Mouse (Mus musculus) right cerebral cortex, postnatal 4 days (tissue): ENCODE data around the gene Tspan1.

Experiments
- DNase-seq: peaks from one replicate; pipeline ENCODE4 v3.0.0-alpha.2; 2022

The Tspan1 gene

GRCm38 (mm10) chr4:116165708-116166407 is 1.5 kb downstream of the Tspan1 start:
- DNase-seq, result no peak

- no peak for DNase-seq
These were observed 2.4 kb downstream of the Tspan1 start for GRCm38 (mm10) chr4:116164759-116165554.

GRCm38 (mm10) chr4:116162142-116162541 is 5.3 kb downstream of the Tspan1 start:
- DNase-seq, result no peak

DNA sequence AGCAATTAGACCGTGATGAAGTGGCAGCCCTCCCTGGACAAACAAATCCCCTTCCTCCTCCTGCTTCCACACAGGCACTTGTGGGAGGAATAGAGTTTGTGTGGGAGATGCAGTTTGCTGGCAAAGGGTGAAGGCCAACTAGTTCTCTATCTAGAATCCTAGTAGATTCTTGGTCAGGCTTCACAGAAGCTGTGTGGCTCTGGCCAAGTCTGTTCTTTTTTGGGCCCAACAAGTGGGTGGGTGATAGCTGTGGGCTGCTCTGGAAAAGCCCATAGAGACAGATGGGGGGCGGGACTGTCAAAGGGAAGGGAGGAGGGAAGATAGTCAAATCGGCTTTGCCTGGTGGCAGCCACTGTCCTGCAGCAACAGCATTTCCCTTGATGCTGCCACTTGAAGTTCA is 6.6 kb downstream of the Tspan1 start:
- peak; percentile 27 for DNase-seq

DNA sequence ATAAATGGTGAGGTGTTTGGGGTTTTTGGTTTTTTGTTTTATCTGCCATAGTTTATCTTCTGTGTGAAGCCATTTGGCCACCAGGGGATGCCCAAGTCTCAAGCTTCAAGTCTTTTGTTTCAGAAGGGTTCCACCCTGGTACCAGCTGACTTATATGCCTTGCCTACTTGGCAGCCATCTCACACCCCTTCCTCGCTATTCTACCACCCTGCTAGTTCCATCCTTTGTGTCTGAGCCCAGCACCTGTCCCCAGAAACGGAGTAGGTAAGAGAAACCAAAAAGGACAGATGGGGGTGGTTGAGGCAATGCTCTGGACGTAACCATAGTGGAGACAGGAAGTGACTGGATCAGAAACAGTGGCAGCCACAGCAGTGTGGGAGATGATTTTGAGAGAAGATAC is 7.5 kb downstream of the Tspan1 start:
- DNase-seq, result peak; percentile 56

DNA sequence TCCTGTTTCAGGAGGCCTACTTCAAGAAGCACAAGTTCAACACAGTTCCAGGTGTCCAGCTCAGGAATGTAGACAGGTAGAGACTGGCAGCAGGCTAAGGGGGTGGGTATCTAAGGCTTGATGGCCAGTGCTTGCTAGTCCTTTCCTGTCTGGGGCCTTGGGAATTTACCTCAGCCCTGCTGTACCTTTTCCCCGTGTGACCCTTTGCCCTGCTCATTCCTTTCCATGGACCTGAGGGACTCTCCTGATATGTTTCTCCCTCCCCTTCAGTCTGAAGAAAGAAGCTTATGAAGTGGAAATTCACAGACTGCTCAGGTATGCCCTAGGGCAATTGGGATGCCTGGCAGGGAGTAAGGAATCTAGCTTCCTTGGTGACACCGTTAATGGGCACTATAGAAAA is 9.5 kb downstream of the Tspan1 start:
- no peak for DNase-seq

DNA sequence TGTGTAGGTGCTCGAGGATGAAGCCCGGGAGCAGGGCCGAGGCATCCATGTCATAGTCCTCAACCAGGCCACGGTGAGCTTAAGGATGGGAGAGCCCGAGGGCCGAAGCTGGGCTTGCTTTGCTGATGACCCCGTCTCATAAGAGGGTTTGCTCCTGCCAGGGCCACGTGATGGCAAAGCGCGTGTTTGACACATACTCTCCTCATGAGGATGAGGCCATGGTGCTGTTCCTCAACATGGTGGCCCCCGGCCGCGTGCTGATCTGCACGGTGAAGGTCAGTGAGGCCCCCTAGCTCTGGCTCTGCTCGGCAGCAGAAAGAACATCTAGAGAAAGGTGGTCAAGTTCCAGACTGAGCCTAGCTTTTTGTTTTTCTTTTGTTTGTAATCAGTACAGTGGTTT is 14.7 kb downstream of the Tspan1 start:
- no peak for DNase-seq

GRCm38 (mm10) chr4:116151238-116151637 is 16.2 kb downstream of the Tspan1 start, which contains the start of gene Lurap1:
Lurap1 (minus strand) TSS chr4:116151338.
- no peak for DNase-seq

DNA sequence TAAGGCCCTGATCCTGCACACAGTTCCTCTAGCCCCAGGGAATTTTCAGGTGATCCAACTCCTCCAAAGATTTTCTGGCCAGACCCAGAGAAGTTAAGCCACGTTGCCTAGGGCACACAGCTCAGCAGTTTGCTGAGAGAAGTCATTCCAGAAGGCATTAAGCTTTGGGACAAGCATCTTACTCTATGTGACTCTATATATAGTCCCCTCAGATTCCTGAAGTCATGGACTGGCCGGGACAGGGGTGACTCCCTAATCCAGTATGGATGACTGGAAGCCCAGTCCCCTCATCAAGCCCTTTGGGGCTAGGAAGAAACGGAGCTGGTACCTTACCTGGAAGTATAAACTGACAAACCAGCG is 16.6 kb downstream of the Tspan1 start:
- no peak for DNase-seq

GRCm38 (mm10) chr4:116150156-116150861 is 17.1 kb downstream of the Tspan1 start:
- DNase-seq, result peak; percentile 64

- no peak for DNase-seq
These were observed 17.6 kb downstream of the Tspan1 start for GRCm38 (mm10) chr4:116149812-116150155.

DNA sequence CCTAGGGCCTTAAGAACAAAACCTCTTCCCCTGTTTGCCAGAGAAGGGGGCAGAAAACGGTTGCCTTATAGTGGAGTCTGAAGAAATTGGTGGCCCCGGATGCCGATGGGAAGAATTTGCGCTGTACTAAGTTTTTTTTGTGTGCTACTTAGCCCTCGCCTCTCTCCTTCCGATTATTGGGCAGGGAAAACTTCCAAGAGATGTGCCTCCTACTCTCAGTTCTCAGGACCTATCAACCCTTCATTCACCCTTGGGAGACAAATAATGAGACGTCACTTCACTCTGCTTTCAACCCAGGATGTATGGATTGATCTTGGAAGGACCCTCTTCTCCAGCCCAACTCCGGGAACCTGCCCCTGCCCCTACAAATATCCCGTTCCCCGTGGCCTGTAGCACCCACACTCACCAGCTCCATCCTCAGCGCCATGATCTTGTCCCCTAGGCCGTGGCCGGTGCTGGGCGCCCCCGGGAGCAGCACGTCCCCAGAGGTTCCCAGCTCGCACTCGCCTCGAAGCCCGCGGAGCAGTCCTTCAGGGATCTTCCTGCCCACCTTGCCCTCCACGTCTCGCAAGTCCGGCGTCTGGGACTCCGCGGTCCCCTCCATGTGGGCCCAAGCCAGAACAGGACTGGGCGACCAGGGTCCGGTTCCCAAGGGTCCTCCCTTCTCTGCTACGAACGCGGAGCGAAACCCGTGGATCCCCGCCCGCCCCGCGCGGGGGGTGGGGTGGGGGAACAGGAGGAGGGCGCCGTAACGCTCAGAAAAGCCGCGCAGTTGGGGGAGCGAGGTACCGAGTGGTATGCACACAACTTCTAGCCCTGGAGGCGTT is 23.3 kb downstream of the Tspan1 start:
- peak; percentile 74 for DNase-seq

GRCm38 (mm10) chr4:116143317-116143811 is 24.0 kb downstream of the Tspan1 start:
- no peak for DNase-seq

DNA sequence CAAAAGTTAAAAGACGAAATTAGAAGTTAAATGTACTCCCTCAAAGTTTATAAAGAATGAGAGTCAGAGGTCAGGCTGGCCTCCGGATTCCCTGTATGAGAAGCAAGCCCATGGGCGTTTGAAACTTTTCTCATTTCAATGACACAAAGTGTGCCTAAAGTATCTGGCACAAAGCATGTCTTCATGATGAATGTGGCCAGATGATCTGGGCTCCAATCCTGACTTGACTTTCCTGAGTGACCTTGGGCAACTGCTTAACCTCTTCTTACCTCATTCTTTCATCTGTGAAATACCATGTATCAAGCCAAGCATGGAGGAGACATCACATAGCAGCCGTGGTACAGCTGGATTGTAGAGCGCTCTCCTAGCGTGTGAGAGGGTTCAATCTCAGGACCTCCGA is 25.1 kb downstream of the Tspan1 start:
- DNase-seq, result no peak

DNA sequence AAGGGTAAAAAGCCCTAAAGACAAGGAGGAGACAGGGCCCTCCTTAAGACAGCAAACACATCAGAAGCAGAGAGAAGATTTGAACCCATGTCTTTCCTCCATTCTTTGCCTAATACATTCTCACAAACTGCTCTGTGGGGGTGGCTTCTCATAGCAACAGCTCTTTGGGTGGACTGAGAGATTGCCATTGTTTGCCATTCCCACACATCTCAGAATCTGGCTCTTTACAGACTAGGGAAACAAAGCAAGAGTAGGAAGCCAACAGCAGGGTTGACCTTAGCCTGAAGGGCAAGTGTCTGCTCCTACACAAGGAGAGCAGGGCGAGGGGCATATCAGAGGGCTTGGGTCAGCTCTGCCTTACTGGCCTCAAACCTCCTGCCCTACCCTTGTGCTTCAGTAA is 25.7 kb downstream of the Tspan1 start:
- peak; percentile 1 for DNase-seq

GRCm38 (mm10) chr4:116140801-116141574 is 26.4 kb downstream of the Tspan1 start:
- no peak for DNase-seq

DNA sequence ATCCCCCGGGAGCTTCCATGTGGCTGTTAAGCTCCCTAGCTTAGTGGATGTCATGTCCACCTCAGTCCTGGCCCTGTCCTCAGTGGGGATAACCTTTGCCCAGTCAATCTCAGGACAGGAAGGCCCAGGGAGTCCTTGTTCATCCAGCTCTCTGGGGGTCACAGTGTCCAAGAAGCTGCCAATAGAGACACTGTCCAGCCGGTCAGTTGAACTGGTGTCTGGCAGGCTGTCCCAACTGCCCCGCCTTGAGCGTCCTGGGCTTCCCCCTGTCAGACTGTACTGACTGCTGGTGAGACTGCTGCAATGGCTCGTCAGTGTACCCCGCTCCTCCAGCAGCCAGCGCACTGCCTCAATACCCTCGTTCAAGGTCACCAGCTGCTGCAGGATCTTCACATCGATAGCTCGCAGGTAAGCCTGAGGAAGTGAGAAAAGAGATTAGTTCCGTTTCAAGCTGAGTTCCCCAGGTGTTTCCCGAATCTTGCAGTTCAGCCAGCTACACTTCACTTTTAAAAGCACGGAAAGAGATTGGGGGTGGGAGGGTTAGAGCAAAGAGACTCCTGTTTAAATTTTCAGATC is 29.9 kb downstream of the Tspan1 start:
- no peak for DNase-seq

DNA sequence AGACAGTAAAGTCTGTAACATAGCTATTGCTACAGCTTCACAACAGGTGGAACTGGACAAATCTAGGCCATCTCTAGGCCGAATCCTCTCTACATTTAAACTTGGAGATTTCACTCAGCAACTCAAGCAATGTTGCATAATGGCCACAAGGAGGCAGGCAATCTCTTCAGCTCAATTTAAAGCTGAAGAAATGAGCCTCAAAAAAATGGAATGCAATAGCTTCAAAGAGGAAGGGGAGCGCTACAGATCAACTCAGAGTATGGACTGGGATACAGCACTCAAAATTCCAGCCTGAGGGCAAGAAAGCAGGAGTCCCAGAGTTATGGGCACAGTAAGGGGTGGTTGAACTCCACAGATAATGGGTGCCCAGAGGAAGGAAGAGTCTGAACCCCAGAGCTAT is 32.4 kb downstream of the Tspan1 start:
- no peak for DNase-seq

DNA sequence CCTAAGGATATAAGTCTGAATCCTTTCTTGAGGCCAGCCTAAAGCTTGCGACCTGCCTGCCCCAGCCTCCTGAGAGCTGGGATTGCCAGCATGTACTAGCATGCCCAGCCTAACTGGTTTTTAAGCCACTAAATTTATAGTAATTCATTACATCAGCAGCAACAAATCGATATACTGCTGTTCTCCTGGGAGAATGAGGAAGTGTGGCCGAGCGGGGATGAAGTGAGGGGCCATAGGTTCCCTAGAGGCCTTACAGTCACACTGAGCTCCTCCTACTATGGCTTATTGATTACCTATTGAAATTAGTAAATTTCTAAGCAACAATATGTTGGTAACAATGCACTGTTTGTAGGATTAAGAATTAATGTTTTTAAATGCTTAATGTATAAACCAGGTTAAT is 34.3 kb downstream of the Tspan1 start:
- no peak for DNase-seq

DNA sequence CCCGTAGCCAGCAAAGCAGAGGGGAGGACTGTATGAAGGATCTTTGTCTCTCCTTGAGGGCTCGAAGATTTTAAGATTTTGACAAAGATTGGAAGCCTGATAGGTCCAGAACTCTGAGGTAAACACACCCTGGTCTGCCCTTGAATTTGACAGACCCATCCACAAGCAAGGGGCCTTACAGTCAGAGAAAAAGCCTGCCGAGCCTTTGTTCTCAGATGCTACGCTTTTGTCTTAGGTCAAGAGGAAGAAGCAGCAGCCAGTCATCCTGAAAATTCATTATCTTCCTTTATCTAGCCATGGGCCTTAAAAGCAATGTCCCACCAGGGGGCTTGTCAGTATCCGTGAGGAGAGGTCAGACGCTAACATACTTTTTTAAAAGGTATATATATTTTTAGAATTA is 39.4 kb downstream of the Tspan1 start:
- DNase-seq, result no peak

GRCm38 (mm10) chr4:116125803-116126386 is 41.5 kb downstream of the Tspan1 start:
- no peak for DNase-seq
